Mouse (Mus musculus) adipocyte (in vitro differentiated cells): ENCODE data around the gene Neurod4.

Experiments used
- DNase-seq: peaks from one replicate; pipeline ENCODE4 v3.0.0-alpha.2; 2016; ENCODE audit warnings: low spot score

Gene Neurod4

GRCm38 (mm10) chr10:130234576-130234975, 45.5 kb downstream of the Neurod4 start:
- DNase-seq = no peak

GRCm38 (mm10) chr10:130232117-130232516, 47.9 kb downstream of the Neurod4 start:
- DNase-seq = no peak

DNA sequence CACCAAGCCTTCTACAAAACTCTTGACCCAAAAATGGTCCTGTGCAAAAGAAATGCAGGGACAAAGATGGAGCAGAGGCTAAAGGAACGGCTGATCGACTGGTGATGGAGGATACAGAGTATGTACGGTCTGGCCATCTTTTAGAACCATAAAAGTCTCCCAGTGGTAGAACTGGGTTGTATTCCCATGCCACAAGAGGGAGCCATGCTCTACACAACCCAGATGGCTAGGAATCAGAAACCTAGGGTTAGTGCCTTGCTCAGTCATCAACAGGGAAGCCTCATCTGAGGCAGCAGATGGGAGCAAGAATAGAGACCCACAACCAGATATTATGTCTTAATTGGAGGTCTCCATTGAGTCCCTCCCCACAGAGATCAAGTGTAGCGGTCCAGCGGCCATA, 50.5 kb downstream of the Neurod4 start:
- DNase-seq = no peak

GRCm38 (mm10) chr10:130228246-130228645, 51.8 kb downstream of the Neurod4 start:
- DNase-seq = peak; percentile 61

GRCm38 (mm10) chr10:130225034-130225433, 55.0 kb downstream of the Neurod4 start:
- DNase-seq = no peak
